Mouse (Mus musculus): ENCODE data around the gene Cnn2. TPM values are rescaled to one million over a fixed set of nuclear protein-coding genes. Genes with fewer than 3 reads are reported as not detected.
A peak's percentile ranks its signal among the peaks of the same experiment; 100 is the strongest.

Gene Cnn2
- polyA plus RNA-seq, 1 experiment: 0.59 TPM

GRCm38 (mm10) chr10:80004233-80004705 is 15.9 kb downstream of the Cnn2 start:
- peaks cover 100% of the 10 kb centered on the region for H3K36me3 ChIP-seq (ENCODE audit: control insufficient read depth)
- no peaks in the 10 kb centered on the region; the same call in 1 of the 2 replicates for H3K27me3 ChIP-seq (ENCODE audit: control insufficient read depth)
- H3K9me3 ChIP-seq (ENCODE audit: control insufficient read depth, low read length): peaks cover 7% of the 10 kb centered on the region
- peaks cover 59% of the 10 kb centered on the region for H3K4me1 ChIP-seq (ENCODE audit: control insufficient read depth)
- H3K4me3 ChIP-seq (replicated peaks): no peak overlapping the region
- TF ChIP-seq TAL1 (IDR thresholded peaks at IDR 0.05; ENCODE audit: low read length) (no peak), GATA1 (IDR thresholded peaks at IDR 0.05; ENCODE audit: low read length) (no peak)

DNA sequence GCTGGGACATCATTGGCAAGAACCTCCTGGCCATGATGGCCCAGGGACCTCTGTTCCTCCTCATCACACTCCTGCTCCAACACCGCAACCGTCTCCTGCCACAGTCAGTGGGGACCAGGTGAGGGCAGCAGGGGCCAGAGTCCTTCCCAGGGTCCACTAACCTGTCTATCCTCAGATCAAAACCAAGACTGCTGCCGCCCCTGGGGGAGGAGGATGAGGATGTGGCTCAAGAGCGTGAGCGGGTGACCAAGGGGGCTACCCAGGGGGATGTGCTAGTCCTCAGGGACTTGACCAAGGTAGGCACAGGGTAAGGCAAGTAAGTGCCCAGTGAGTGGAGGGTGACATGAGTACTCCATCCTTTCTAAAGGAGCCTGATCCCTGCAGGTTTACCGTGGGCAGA is 23.4 kb downstream of the Cnn2 start:
- Histone ChIP-seq H3K27me3 (ENCODE audit: control insufficient read depth) (peaks cover 22% of the 10 kb centered on the region), H3K4me3 (replicated peaks) (no peak overlapping the region), H3K4me1 (ENCODE audit: control insufficient read depth) (peaks cover 35% of the 10 kb centered on the region), H3K36me3 (ENCODE audit: control insufficient read depth) (peaks cover 98% of the 10 kb centered on the region), H3K9me3 (ENCODE audit: control insufficient read depth, low read length) (peaks cover 32% of the 10 kb centered on the region)
- no peak for TF ChIP-seq TAL1 (IDR thresholded peaks at IDR 0.05; ENCODE audit: low read length)
- no peak for TF ChIP-seq GATA1 (IDR thresholded peaks at IDR 0.05; ENCODE audit: low read length)

DNA sequence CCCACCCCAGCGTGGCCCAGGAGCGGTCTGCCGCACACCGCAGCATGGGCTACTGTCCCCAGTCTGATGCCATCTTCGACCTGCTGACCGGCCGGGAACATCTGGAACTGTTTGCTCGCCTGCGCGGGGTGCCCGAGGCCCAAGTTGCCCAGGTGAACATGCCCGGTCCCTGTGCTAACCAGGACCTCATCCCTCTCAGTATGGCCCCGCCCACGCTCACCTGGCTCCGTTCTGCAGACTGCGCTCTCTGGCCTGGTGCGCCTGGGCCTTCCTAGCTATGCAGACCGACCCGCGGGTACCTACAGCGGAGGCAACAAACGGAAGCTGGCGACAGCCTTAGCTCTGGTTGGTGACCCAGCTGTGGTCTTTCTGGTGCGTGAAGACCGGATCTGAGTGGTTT is 25.2 kb downstream of the Cnn2 start:
- H3K9me3 ChIP-seq (ENCODE audit: control insufficient read depth, low read length): peaks cover 30% of the 10 kb centered on the region
- H3K4me3 ChIP-seq (replicated peaks): no peak overlapping the region
- H3K4me1 ChIP-seq (ENCODE audit: control insufficient read depth): peaks cover 49% of the 10 kb centered on the region
- H3K36me3 ChIP-seq (ENCODE audit: control insufficient read depth): peaks cover 83% of the 10 kb centered on the region
- TF ChIP-seq TAL1 (IDR thresholded peaks at IDR 0.05; ENCODE audit: low read length) (no peak), GATA1 (IDR thresholded peaks at IDR 0.05; ENCODE audit: low read length) (no peak)
- H3K27me3 ChIP-seq (ENCODE audit: control insufficient read depth): peaks cover 22% of the 10 kb centered on the region

- H3K4me3 ChIP-seq (replicated peaks): no peak overlapping the region
- H3K36me3 ChIP-seq (ENCODE audit: control insufficient read depth): peaks cover 73% of the 10 kb centered on the region
- TF ChIP-seq TAL1 (IDR thresholded peaks at IDR 0.05; ENCODE audit: low read length) (no peak), GATA1 (IDR thresholded peaks at IDR 0.05; ENCODE audit: low read length) (no peak)
- peaks cover 59% of the 10 kb centered on the region for H3K4me1 ChIP-seq (ENCODE audit: control insufficient read depth)
- peaks cover 24% of the 10 kb centered on the region for H3K27me3 ChIP-seq (ENCODE audit: control insufficient read depth)
- peaks cover 22% of the 10 kb centered on the region for H3K9me3 ChIP-seq (ENCODE audit: control insufficient read depth, low read length)
Measured at GRCm38 (mm10) chr10:80014484-80015290, 26.3 kb downstream of the Cnn2 start.

DNA sequence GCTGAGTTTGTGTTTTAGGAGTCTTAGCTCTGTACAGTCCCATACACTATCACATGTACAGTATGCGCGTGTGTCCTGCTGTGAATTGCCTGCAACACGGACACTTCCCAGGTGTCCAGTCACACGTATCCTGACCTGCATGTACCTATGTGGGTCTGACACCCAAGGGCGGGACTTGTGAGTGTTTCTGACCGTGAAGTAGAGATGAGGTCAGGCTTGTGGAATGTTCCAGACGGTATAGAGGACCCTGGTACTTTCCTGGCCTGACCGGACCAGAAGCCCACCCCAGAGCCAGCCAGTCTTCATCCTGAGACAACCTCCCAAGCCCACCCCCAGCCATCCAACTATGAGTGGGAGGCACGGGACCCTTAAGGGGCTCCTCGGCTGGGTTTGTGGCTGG is 27.2 kb downstream of the Cnn2 start:
- peaks cover 72% of the 10 kb centered on the region for H3K36me3 ChIP-seq (ENCODE audit: control insufficient read depth)
- peaks cover 25% of the 10 kb centered on the region for H3K27me3 ChIP-seq (ENCODE audit: control insufficient read depth)
- TF ChIP-seq TAL1 (IDR thresholded peaks at IDR 0.05; ENCODE audit: low read length): no peak
- TF ChIP-seq GATA1 (IDR thresholded peaks at IDR 0.05; ENCODE audit: low read length): no peak
- peaks cover 14% of the 10 kb centered on the region for H3K9me3 ChIP-seq (ENCODE audit: control insufficient read depth, low read length)
- no peak overlapping the region for H3K4me3 ChIP-seq (replicated peaks)
- peaks cover 68% of the 10 kb centered on the region for H3K4me1 ChIP-seq (ENCODE audit: control insufficient read depth)

GRCm38 (mm10) chr10:80016511-80016910 is 28.1 kb downstream of the Cnn2 start, which contains the start of gene Arhgap45:
Gene Arhgap45, plus strand, starts transcription at chr10:80016653.
- TF ChIP-seq GATA1 (IDR thresholded peaks at IDR 0.05; ENCODE audit: low read length) (no peak), TAL1 (IDR thresholded peaks at IDR 0.05; ENCODE audit: low read length) (no peak)
- H3K27me3 ChIP-seq (ENCODE audit: control insufficient read depth): peaks cover 20% of the 10 kb centered on the region
- peaks cover 74% of the 10 kb centered on the region for H3K4me1 ChIP-seq (ENCODE audit: control insufficient read depth)
- H3K4me3 ChIP-seq (replicated peaks): peak within 1 kb of the TSS; percentile 65
- peaks cover 71% of the 10 kb centered on the region for H3K36me3 ChIP-seq (ENCODE audit: control insufficient read depth)
- H3K9me3 ChIP-seq (ENCODE audit: control insufficient read depth, low read length): peaks cover 4% of the 10 kb centered on the region

DNA sequence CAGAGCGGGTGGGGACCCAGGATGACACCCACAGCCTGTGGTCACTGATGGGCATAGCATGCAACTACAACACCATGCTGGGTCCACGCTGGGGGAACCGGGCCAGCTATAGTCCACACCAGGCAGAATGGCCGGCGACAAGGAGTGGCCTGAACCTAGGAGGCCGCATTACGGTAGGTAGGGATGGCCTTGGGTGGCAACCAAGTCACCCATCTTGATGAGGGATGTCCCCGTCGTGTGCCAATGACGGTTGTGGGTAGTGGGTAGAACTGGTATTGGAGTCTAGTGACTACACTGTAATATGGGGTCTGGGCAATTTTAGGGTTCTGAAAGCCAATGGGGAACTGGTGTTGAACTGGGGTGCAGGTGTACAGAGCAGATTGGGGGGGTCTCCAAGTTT is 28.5 kb downstream of the Cnn2 start:
- peaks cover under 1% of the 10 kb centered on the region; the same call in 1 of the 2 replicates for H3K9me3 ChIP-seq (ENCODE audit: control insufficient read depth, low read length)
- no peak for TF ChIP-seq TAL1 (IDR thresholded peaks at IDR 0.05; ENCODE audit: low read length)
- TF ChIP-seq GATA1 (IDR thresholded peaks at IDR 0.05; ENCODE audit: low read length): no peak
- H3K36me3 ChIP-seq (ENCODE audit: control insufficient read depth): peaks cover 70% of the 10 kb centered on the region
- H3K27me3 ChIP-seq (ENCODE audit: control insufficient read depth): peaks cover 20% of the 10 kb centered on the region
- peaks cover 76% of the 10 kb centered on the region for H3K4me1 ChIP-seq (ENCODE audit: control insufficient read depth)
- peak overlapping the region; percentile 65 for H3K4me3 ChIP-seq (replicated peaks)

DNA sequence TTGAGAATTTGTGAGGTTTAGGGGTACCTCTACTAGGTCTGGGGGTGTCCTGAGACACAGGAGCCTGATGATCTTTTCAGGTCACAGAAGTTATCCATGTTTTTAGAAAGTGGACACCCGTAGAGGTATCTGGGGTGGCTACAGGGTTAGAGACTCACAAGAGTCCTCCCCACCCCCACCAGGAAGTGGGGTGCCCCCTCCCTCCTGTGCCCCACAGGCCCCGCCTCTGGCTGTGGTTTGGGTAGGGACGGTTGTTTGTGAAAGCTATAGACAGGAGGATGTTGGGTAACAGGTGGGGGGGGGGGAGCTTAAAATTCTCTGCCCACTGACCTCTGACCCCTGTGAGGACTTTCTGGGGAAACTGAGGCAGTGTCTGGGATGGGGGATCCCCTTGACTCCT is 29.0 kb downstream of the Cnn2 start:
- no peaks in the 10 kb centered on the region for H3K9me3 ChIP-seq (ENCODE audit: control insufficient read depth, low read length)
- H3K4me1 ChIP-seq (ENCODE audit: control insufficient read depth): peaks cover 78% of the 10 kb centered on the region
- peaks cover 70% of the 10 kb centered on the region for H3K36me3 ChIP-seq (ENCODE audit: control insufficient read depth)
- H3K4me3 ChIP-seq (replicated peaks): peak overlapping the region; percentile 65
- H3K27me3 ChIP-seq (ENCODE audit: control insufficient read depth): peaks cover 20% of the 10 kb centered on the region
- no peak for TF ChIP-seq GATA1 (IDR thresholded peaks at IDR 0.05; ENCODE audit: low read length)
- no peak for TF ChIP-seq TAL1 (IDR thresholded peaks at IDR 0.05; ENCODE audit: low read length)

DNA sequence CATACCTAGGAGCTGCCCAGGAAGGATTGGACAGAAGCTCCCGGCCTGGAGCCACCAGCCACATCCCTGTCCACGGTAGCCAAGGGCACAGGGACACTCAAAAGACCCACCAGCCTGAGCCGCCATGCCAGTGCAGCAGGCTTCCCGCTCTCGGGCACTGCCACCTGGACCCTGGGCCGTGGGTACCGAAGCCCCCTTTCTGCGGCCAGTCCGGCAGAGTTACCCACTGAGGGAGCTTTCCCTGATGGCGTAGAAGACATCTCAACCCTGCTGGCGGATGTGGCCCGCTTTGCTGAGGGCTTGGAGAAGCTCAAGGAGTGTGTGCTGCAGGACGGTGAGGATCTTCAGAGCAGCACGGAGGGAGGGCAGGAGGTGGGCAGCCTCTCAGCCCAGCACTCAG is 29.4 kb downstream of the Cnn2 start:
- no peaks in the 10 kb centered on the region for H3K9me3 ChIP-seq (ENCODE audit: control insufficient read depth, low read length)
- TF ChIP-seq GATA1 (IDR thresholded peaks at IDR 0.05; ENCODE audit: low read length) (no peak), TAL1 (IDR thresholded peaks at IDR 0.05; ENCODE audit: low read length) (no peak)
- H3K36me3 ChIP-seq (ENCODE audit: control insufficient read depth): peaks cover 70% of the 10 kb centered on the region
- peak overlapping the region; percentile 65 for H3K4me3 ChIP-seq (replicated peaks)
- peaks cover 20% of the 10 kb centered on the region for H3K27me3 ChIP-seq (ENCODE audit: control insufficient read depth)
- H3K4me1 ChIP-seq (ENCODE audit: control insufficient read depth): peaks cover 78% of the 10 kb centered on the region
